Mouse (Mus musculus) megakaryocyte progenitor cell, adult 5-6 weeks (primary cell): ENCODE measurements at regions not wholly inside any gene's neighbourhood (a gene's known extent, or its start where the extent isn't known, plus 50 kb on each side); places are given as distances from the start of the nearest gene placed in this dataset.

Experiments used
- ATAC-seq: replicated peaks from 2 replicates; pipeline ENCODE4 v1.8.0; 2016; ENCODE audit warnings: mild to moderate bottlenecking, moderate TSS enrichment, inconsistent platforms; ENCODE audit not compliant: poor library complexity

- ATAC-seq: peak; percentile 87
Measured at GRCm38 (mm10) chr4:7154256-7154655, 1084.6 kb downstream of the Car8 start.

GRCm38 (mm10) chr4:7153835-7154234, 1085.0 kb downstream of the Car8 start:
- peak; percentile 64 for ATAC-seq

- no peak for ATAC-seq
Measured at GRCm38 (mm10) chr4:7145756-7146155, 1093.1 kb downstream of the Car8 start.

- ATAC-seq: no peak
Measured at GRCm38 (mm10) chr4:7144215-7144614, 1094.6 kb downstream of the Car8 start.

DNA sequence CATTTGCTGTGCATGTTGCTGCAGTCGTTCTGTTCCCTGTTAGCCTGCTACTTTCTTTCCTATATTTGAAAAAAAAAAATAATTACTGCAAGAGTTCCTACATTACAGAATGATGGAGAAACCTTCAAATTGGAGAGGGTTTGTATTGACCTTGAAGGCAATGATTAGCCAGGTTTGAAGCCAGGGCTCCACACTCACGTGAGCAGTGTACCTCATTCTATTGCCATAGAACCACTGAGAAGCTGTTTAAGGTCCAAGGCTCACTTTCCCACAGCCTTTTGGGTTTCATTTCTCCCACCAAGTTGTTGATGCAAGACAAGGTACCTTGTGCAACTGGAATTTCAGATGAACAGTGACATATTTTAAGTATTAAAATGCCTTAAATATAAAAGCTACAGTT, 1095.2 kb downstream of the Car8 start:
- ATAC-seq: no peak

- ATAC-seq: no peak
Measured at GRCm38 (mm10) chr4:7142781-7143180, 1096.1 kb downstream of the Car8 start.

DNA sequence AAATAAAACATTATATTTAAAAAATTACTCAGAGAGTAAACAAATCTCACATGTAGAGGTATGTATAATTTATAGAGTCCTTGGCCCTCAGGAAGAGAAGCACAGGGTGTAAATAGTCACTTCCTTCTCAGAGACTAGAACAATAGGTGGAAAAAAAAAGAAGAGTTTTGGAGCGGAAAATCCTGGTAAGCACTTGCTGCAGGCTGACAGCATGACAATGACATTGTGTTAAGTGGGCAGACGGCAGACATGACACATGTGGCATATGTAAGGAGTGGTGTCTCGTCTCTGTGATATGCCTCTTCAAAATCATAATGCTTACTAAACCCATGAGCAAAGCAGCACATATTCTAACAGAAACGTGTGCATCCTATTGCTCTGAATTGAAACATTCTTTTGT, 1126.7 kb downstream of the Car8 start:
- ATAC-seq: no peak

DNA sequence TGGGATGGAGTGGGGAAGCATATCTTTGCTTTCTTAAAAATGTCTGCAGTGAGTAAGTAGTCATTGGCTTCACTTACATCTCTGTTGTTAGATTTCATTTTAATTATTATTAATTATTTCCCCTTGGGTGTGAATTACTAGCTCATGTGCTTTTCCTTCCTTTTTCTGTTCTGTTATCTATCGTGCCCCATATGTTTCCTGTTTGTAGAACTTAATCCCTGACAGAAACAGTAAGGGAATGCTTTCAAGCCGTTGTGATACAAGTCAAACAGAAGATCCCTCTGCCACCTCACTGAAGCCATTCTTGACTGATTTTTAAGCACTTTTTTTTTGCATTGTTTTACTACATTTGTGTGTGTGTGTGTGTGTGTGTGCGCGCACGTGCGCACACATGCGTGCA, 1145.9 kb downstream of the Car8 start:
- ATAC-seq: no peak

DNA sequence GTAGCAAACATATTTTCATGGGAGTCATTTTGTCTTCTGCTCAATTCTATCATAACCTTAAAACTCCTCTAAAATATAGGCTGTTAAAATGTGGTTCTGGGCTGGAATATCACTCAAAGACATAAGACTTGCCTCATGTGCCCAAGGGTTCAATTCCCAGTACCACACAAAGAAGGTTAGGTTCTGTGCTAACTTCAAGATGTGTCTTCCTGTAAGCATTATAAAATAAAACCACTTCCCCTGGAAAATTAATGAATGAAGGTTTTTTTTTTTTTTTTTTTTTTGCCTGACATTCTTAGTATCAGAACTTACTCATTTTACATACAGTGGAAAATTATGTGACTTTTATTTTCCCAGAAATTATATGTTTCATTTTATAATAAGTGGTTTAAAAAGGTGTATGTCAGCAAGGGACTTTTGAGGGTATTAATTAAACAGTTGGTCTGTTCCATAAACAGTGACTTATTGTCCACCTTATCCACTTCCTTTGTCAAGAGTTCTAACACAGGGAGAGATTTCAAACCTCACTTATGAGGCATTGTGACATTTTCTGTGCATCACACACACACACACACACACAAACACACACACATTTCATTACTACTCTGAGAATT, 1147.5 kb downstream of the Car8 start:
- ATAC-seq: no peak
